Mouse (Mus musculus): ENCODE results near the gene Moxd1.
A peak's percentile ranks its signal among the peaks of the same experiment; 100 is the strongest.
"Not testable (repeated sequence)": the region's sequence is repeated elsewhere in the genome, so short reads cannot be mapped to it uniquely, and the experiment has no call there.

Moxd1 gene

GRCm38 (mm10) chr10:24271077-24271637 lies 47.8 kb downstream of the Moxd1 start:
- DNase-seq (ENCODE audit: low spot score in 2 of 2), result no peak

GRCm38 (mm10) chr10:24276211-24276610 lies 52.9 kb downstream of the Moxd1 start:
- DNase-seq (ENCODE audit: low spot score in 2 of 2), result no peak

GRCm38 (mm10) chr10:24282650-24283049 lies 59.3 kb downstream of the Moxd1 start:
- DNase-seq (ENCODE audit: low spot score in 2 of 2), result no peak

GRCm38 (mm10) chr10:24291611-24292010 lies 68.3 kb downstream of the Moxd1 start:
- DNase-seq (ENCODE audit: low spot score in 2 of 2), result no peak

GRCm38 (mm10) chr10:24292671-24293070 lies 69.4 kb downstream of the Moxd1 start:
- DNase-seq (ENCODE audit: low spot score in 2 of 2), result no peak

- no peak for DNase-seq (ENCODE audit: low spot score in 2 of 2)
Measured at GRCm38 (mm10) chr10:24296608-24297007, 73.3 kb downstream of the Moxd1 start.

GRCm38 (mm10) chr10:24297792-24298191 lies 74.5 kb downstream of the Moxd1 start:
- DNase-seq (ENCODE audit: low spot score in 2 of 2), result peak; percentile 21 to 54

- DNase-seq (ENCODE audit: low spot score in 2 of 2), result peak; percentile 57 to 71
Measured at GRCm38 (mm10) chr10:24298260-24299244, 75.2 kb downstream of the Moxd1 start.

GRCm38 (mm10) chr10:24312191-24312611 lies 88.9 kb downstream of the Moxd1 start:
- peak; percentile 56 to 83 for DNase-seq (ENCODE audit: low spot score in 2 of 2)

- peak in 1 of 2 experiments; percentile 24 for DNase-seq (ENCODE audit: low spot score in 2 of 2)
Measured at GRCm38 (mm10) chr10:24317126-24317836, 94.0 kb downstream of the Moxd1 start.

GRCm38 (mm10) chr10:24320326-24320725 lies 97.0 kb downstream of the Moxd1 start:
- no peak for DNase-seq (ENCODE audit: low spot score in 2 of 2)

GRCm38 (mm10) chr10:24323066-24323465 lies 99.7 kb downstream of the Moxd1 start:
- DNase-seq (ENCODE audit: low spot score in 2 of 2), result no peak

- DNase-seq (ENCODE audit: low spot score in 2 of 2), result not testable (repeated sequence)
Measured at GRCm38 (mm10) chr10:24327265-24327664, 103.9 kb downstream of the Moxd1 start.

- DNase-seq (ENCODE audit: low spot score in 2 of 2), result no peak
Measured at GRCm38 (mm10) chr10:24332799-24333198, 109.5 kb downstream of the Moxd1 start.

GRCm38 (mm10) chr10:24339593-24340143 lies 116.4 kb downstream of the Moxd1 start:
- no peak for DNase-seq (ENCODE audit: low spot score in 2 of 2)

GRCm38 (mm10) chr10:24340551-24341213 lies 117.4 kb downstream of the Moxd1 start:
- no peak for DNase-seq (ENCODE audit: low spot score in 2 of 2)

GRCm38 (mm10) chr10:24341214-24341589 lies 117.9 kb downstream of the Moxd1 start:
- no peak for DNase-seq (ENCODE audit: low spot score in 2 of 2)

- DNase-seq (ENCODE audit: low spot score in 2 of 2), result no peak
Measured at GRCm38 (mm10) chr10:24343068-24343467, 119.8 kb downstream of the Moxd1 start.
